Mouse (Mus musculus) hindbrain, embryonic 11.5 days (tissue): ENCODE results near the gene Ugt1a9. TPM values are rescaled to one million over a fixed set of nuclear protein-coding genes. Genes with fewer than 3 reads are reported as not detected.

Experiments used
- ATAC-seq: fragments of 200-750 bp; cut with Nextera tagmentation; 2 replicates; pipeline ENCODE4 v1.8.0; 2017; ENCODE audit warnings: mild to moderate bottlenecking, moderate TSS enrichment, moderate library complexity; ENCODE audit not compliant: low FRiP score
- DNase-seq: peaks from one replicate; pipeline ENCODE4 v3.0.0-alpha.2; 2015; ENCODE audit warnings: low spot score
- H3K27ac ChIP-seq: fragments of 300-500 bp; sonication (generic); 2 replicates; pipeline ENCODE4 v1.5.1; 2014; ENCODE audit warnings: mild to moderate bottlenecking, low read depth, low read length
- H3K27me3 ChIP-seq: fragments of 300-500 bp; sonication (generic); 2 replicates; pipeline ENCODE4 v1.6.1; 2014; ENCODE audit warnings: mild to moderate bottlenecking, low read length, moderate library complexity, mixed read lengths; ENCODE audit not compliant: control insufficient read depth, insufficient read depth
- H3K36me3 ChIP-seq: fragments of 300-500 bp; sonication (generic); 2 replicates; pipeline ENCODE4 v1.6.1; 2014; ENCODE audit warnings: mild to moderate bottlenecking, low read length, moderate library complexity, mixed read lengths; ENCODE audit not compliant: control insufficient read depth, insufficient read depth
- H3K4me1 ChIP-seq: fragments of 300-500 bp; sonication (generic); replicated peaks from 2 replicates; pipeline ENCODE4 v1.6.1; 2014; ENCODE audit warnings: low read length, mixed read lengths; ENCODE audit not compliant: control insufficient read depth, insufficient read depth
- H3K4me2 ChIP-seq: fragments of 300-500 bp; sonication (generic); replicated peaks from 2 replicates; pipeline ENCODE4 v1.6.1; 2014; ENCODE audit warnings: mild to moderate bottlenecking, low read depth, low read length
- H3K4me3 ChIP-seq: fragments of 300-500 bp; sonication (generic); 2 replicates; pipeline ENCODE4 v1.5.1; 2014; ENCODE audit warnings: low read depth, low read length
- H3K9ac ChIP-seq: fragments of 300-500 bp; sonication (generic); 2 replicates; pipeline ENCODE4 v1.6.1; 2014; ENCODE audit warnings: low read depth, low read length
- H3K9me3 ChIP-seq: fragments of 300-500 bp; sonication (generic); 2 replicates; pipeline ENCODE4 v1.6.1; 2016; ENCODE audit warnings: low read length; ENCODE audit not compliant: control insufficient read depth
- WGBS: fragments of 180-500 bp; shearing (Covaris S2); extraction: QIAGEN DNeasy Blood & Tissue Kit; methylation state at CpG from one replicate; pipeline ENCODE4 v1.1.7; 2014; 5-methylcytosine and 5-hydroxymethylcytosine counted together
- polyA plus RNA-seq: library from polyadenylated mRNA; unstranded; fragments of >200 nt; fragmentation: Nextera tagmentation; extraction: Ambion mirVana; gene quantifications from 2 replicates; pipeline ENCODE4 v1.2.1, GENCODE M21; 2014

Ugt1a9 gene
- polyA plus RNA-seq, 1 experiment from 2014 or later: not detected

- Histone ChIP-seq H3K27ac (no peak overlapping the region), H3K4me2 (no peak overlapping the region), H3K36me3 (peaks cover 15% of the 10 kb centered on the region), H3K4me1 (no peaks in the 10 kb centered on the region), H3K4me3 (no peak overlapping the region), H3K9ac (no peak overlapping the region), H3K9me3 (peaks cover 72% of the 10 kb centered on the region), H3K27me3 (no peaks in the 10 kb centered on the region)
- no peak for ATAC-seq
- 81% methylated on average over 10 of the region's 10 CpGs for WGBS
- no peak for DNase-seq
Measured at GRCm38 (mm10) chr1:88256886-88257663, 186.5 kb downstream of the Ugt1a9 start.

GRCm38 (mm10) chr1:88257681-88258080, 187.1 kb downstream of the Ugt1a9 start:
- Histone ChIP-seq H3K36me3 (peaks cover 18% of the 10 kb centered on the region), H3K27me3 (no peaks in the 10 kb centered on the region), H3K27ac (no peak overlapping the region), H3K9me3 (peaks cover 66% of the 10 kb centered on the region), H3K9ac (no peak overlapping the region), H3K4me3 (no peak overlapping the region), H3K4me1 (no peaks in the 10 kb centered on the region), H3K4me2 (no peak overlapping the region)
- ATAC-seq (no peak), DNase-seq (no peak)
- WGBS: 80% methylated on average over 6 of the region's 6 CpGs

- Histone ChIP-seq H3K9me3 (peaks cover 61% of the 10 kb centered on the region), H3K4me1 (no peaks in the 10 kb centered on the region), H3K4me3 (no peak overlapping the region), H3K36me3 (peaks cover 24% of the 10 kb centered on the region), H3K27ac (no peak overlapping the region), H3K4me2 (no peak overlapping the region), H3K27me3 (no peaks in the 10 kb centered on the region), H3K9ac (no peak overlapping the region)
- 66% methylated on average over 6 of the region's 6 CpGs for WGBS
- ATAC-seq: no peak
- no peak for DNase-seq
Measured at GRCm38 (mm10) chr1:88258361-88258760, 187.8 kb downstream of the Ugt1a9 start.

DNA sequence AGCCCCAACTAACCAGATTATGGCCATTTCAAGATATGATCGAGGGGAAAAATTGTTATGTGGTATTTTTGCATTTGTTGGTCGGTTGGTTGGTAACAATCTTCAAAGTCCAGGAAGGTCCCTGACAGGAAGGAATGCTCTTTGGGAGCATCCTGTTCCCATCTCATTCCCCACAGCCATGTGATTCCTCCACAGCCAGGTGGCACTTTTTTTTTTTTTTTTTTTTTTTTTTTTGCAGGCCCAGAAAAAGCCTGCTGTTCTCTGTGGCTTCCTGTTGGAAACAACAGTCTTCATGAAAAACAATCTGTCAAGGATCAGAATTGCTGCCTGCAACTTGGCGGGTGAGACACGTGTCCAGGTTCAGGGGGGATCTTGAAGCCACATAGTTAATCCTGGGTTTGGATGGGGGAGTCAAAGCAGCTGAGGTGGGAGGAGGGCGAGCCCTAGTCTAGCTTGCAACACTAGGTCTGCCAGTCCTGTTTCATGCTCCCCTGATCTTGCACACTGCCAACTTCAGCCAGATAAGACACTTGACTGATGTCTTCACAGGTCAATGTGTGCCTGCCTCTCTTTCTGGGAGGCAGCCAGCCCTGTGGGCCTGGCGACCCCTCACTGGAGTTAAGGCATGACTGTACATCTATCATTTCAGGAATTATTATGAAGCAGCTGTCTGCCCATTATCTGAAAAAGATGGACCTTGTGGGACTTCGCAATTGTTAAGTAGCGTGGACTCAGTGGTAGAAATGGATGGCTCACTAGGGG, 188.5 kb downstream of the Ugt1a9 start:
- ATAC-seq: peak; percentile 6
- no peak for DNase-seq

GRCm38 (mm10) chr1:88259643-88260024, 189.0 kb downstream of the Ugt1a9 start:
- DNase-seq (no peak), ATAC-seq (peak; percentile 22)
- 76% methylated on average over 4 of the region's 4 CpGs for WGBS
- Histone ChIP-seq H3K36me3 (peaks cover 37% of the 10 kb centered on the region), H3K27me3 (no peaks in the 10 kb centered on the region), H3K4me3 (no peak overlapping the region), H3K4me1 (no peaks in the 10 kb centered on the region), H3K4me2 (no peak overlapping the region), H3K27ac (no peak overlapping the region), H3K9ac (no peak overlapping the region), H3K9me3 (peaks cover 54% of the 10 kb centered on the region)

More for the DNA sequence above, 188.5 kb downstream of the Ugt1a9 start:
- Histone ChIP-seq H3K4me1 (no peaks in the 10 kb centered on the region), H3K9me3 (peaks cover 54% of the 10 kb centered on the region), H3K36me3 (peaks cover 31% of the 10 kb centered on the region), H3K27me3 (no peaks in the 10 kb centered on the region), H3K27ac (no peak overlapping the region), H3K4me3 (no peak overlapping the region), H3K4me2 (no peak overlapping the region), H3K9ac (no peak overlapping the region)
- WGBS: 79% methylated on average over 8 of the region's 8 CpGs

- H3K27ac ChIP-seq: no peak overlapping the region
- H3K4me3 ChIP-seq: no peak overlapping the region
- H3K9ac ChIP-seq: no peak overlapping the region
- H3K27me3 ChIP-seq: no peaks in the 10 kb centered on the region
- H3K9me3 ChIP-seq: peaks cover 49% of the 10 kb centered on the region
- no peak for DNase-seq
- no peaks in the 10 kb centered on the region for H3K4me1 ChIP-seq
- no peak overlapping the region for H3K4me2 ChIP-seq
- peaks cover 41% of the 10 kb centered on the region for H3K36me3 ChIP-seq
- WGBS: 81% methylated on average over 6 of the region's 6 CpGs
- peak; percentile 7; the same call in 1 of the 2 replicates for ATAC-seq
Measured at GRCm38 (mm10) chr1:88260114-88260513, 189.5 kb downstream of the Ugt1a9 start.

GRCm38 (mm10) chr1:88260604-88261377, 190.2 kb downstream of the Ugt1a9 start:
- no peak for DNase-seq
- Histone ChIP-seq H3K27ac (no peak overlapping the region), H3K9ac (no peak overlapping the region), H3K36me3 (peaks cover 47% of the 10 kb centered on the region), H3K4me2 (no peak overlapping the region), H3K27me3 (no peaks in the 10 kb centered on the region), H3K4me1 (no peaks in the 10 kb centered on the region), H3K4me3 (no peak overlapping the region), H3K9me3 (peaks cover 44% of the 10 kb centered on the region)
- WGBS: 84% methylated on average over 10 of the region's 10 CpGs
- ATAC-seq: no peak

DNA sequence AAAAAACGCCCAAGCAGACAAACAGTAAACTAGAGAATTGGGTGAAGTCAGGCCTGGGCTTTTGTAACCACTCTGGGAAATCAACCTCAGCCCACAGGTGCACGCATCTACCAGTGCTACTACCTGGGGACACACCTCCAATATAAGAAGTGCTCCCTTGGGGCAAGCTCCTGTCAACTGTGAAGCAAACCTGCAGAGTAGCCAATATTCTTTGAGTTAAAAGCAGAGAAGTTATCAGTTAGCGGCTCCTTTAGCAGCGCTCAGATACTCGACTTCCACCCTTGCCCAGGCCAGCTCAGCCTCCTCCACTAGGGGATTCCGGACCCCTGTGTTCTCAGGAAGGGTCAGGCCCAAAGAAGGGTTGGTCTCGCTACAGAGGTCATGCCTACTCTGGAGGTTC, 191.1 kb downstream of the Ugt1a9 start:
- H3K9me3 ChIP-seq: peaks cover 38% of the 10 kb centered on the region
- ATAC-seq: no peak
- no peak overlapping the region for H3K27ac ChIP-seq
- H3K4me1 ChIP-seq: no peaks in the 10 kb centered on the region
- DNase-seq: no peak
- peaks cover 52% of the 10 kb centered on the region for H3K36me3 ChIP-seq
- no peaks in the 10 kb centered on the region for H3K27me3 ChIP-seq
- H3K4me2 ChIP-seq: no peak overlapping the region
- no peak overlapping the region for H3K9ac ChIP-seq
- 86% methylated on average over 7 of the region's 7 CpGs for WGBS
- H3K4me3 ChIP-seq: no peak overlapping the region
